Mouse (Mus musculus) ovary, adult 18-20 months (tissue): ENCODE data around the gene Dact3.

Experiments used
- DNase-seq: peaks from one replicate; pipeline ENCODE4 v3.0.0; 2022; ENCODE audit warnings: low spot score, mixed read lengths

Dact3 gene

GRCm38 (mm10) chr7:16875310-16875325, at the start of gene Dact3:
Dact3 (plus strand) TSS chr7:16875317.
- DNase-seq: no peak

GRCm38 (mm10) chr7:16825785-16826184, 49.3 kb upstream of the Dact3 start:
- DNase-seq: no peak

- no peak for DNase-seq
These were observed 48.5 kb upstream of the Dact3 start for GRCm38 (mm10) chr7:16826571-16826970.

GRCm38 (mm10) chr7:16827274-16827673, 47.8 kb upstream of the Dact3 start:
- no peak for DNase-seq

GRCm38 (mm10) chr7:16830449-16830848, 44.7 kb upstream of the Dact3 start:
- no peak for DNase-seq

- no peak for DNase-seq
These were observed 37.0 kb upstream of the Dact3 start for GRCm38 (mm10) chr7:16837916-16838803.

- no peak for DNase-seq
These were observed 36.2 kb upstream of the Dact3 start for GRCm38 (mm10) chr7:16838804-16839426.

GRCm38 (mm10) chr7:16839427-16840108, 35.5 kb upstream of the Dact3 start:
- DNase-seq: no peak

- DNase-seq: no peak
These were observed 35.0 kb upstream of the Dact3 start for GRCm38 (mm10) chr7:16840109-16840491.

- no peak for DNase-seq
These were observed 34.0 kb upstream of the Dact3 start for GRCm38 (mm10) chr7:16841078-16841477.

GRCm38 (mm10) chr7:16841561-16842560, 33.3 kb upstream of the Dact3 start:
- no peak for DNase-seq

GRCm38 (mm10) chr7:16842645-16843063, 32.5 kb upstream of the Dact3 start, which contains the start of gene Prkd2:
Prkd2 (plus strand) TSS chr7:16842902.
- DNase-seq: peak; percentile 83

- DNase-seq: no peak
These were observed 31.5 kb upstream of the Dact3 start for GRCm38 (mm10) chr7:16843441-16844171.

- no peak for DNase-seq
These were observed 30.4 kb upstream of the Dact3 start for GRCm38 (mm10) chr7:16844696-16845071.

- DNase-seq: no peak
These were observed 29.9 kb upstream of the Dact3 start for GRCm38 (mm10) chr7:16845072-16845819.

- no peak for DNase-seq
These were observed 29.3 kb upstream of the Dact3 start for GRCm38 (mm10) chr7:16845820-16846167.

- DNase-seq: no peak
These were observed 28.3 kb upstream of the Dact3 start for GRCm38 (mm10) chr7:16846775-16847174.

GRCm38 (mm10) chr7:16847507-16847906, 27.6 kb upstream of the Dact3 start:
- no peak for DNase-seq

GRCm38 (mm10) chr7:16848579-16848978, 26.5 kb upstream of the Dact3 start:
- no peak for DNase-seq

GRCm38 (mm10) chr7:16851636-16852035, 23.5 kb upstream of the Dact3 start:
- no peak for DNase-seq

- no peak for DNase-seq
These were observed 21.8 kb upstream of the Dact3 start for GRCm38 (mm10) chr7:16853302-16853831.
